Mouse (Mus musculus) erythroblast, embryonic 14.5 days (primary cell): Measurements from ENCODE around the gene Iqsec1. TPM values are rescaled to one million over a fixed set of nuclear protein-coding genes. Genes with fewer than 3 reads are reported as not detected.
A peak's percentile ranks its signal among the peaks of the same experiment; 100 is the strongest.

Experiments used
- H3K27me3 ChIP-seq: 2 replicates; pipeline ENCODE4 v1.6.1; 2012; ENCODE audit warnings: inconsistent platforms; ENCODE audit not compliant: control insufficient read depth
- H3K36me3 ChIP-seq: 2 replicates; pipeline ENCODE4 v1.6.1; 2012; ENCODE audit warnings: mild to moderate bottlenecking, inconsistent platforms; ENCODE audit not compliant: control insufficient read depth
- H3K4me1 ChIP-seq: 2 replicates; pipeline ENCODE4 v1.6.1; 2012; ENCODE audit warnings: inconsistent platforms; ENCODE audit not compliant: control insufficient read depth
- H3K4me3 ChIP-seq: replicated peaks from 2 replicates; pipeline ENCODE3; 2012; ENCODE audit warnings: moderate library complexity, mild to moderate bottlenecking, inconsistent platforms
- H3K9me3 ChIP-seq: 2 replicates; pipeline ENCODE4 v1.6.1; 2012; ENCODE audit warnings: low read length, inconsistent platforms, mixed read lengths; ENCODE audit not compliant: control insufficient read depth
- GATA1 ChIP-seq: IDR thresholded peaks from 2 replicates; pipeline ENCODE4 v1.6.1; 2012; ENCODE audit warnings: low read length, inconsistent platforms, mixed read lengths
- TAL1 ChIP-seq: IDR thresholded peaks from 3 replicates; pipeline ENCODE4 v1.6.1; 2012; ENCODE audit warnings: low read length, inconsistent platforms, mixed read lengths
- polyA plus RNA-seq: library from polyadenylated mRNA; stranded (reverse); fragments of >175 nt; gene quantifications from 2 replicates; pipeline ENCODE4 v1.2.3, GENCODE M21; 2012

Iqsec1 gene
- polyA plus RNA-seq, 1 experiment: 10.6 TPM

GRCm38 (mm10) chr6:90716066-90716704, 272.3 kb downstream of the Iqsec1 start:
- no peak for TF ChIP-seq GATA1
- H3K36me3 ChIP-seq: peaks cover 37% of the 10 kb centered on the region
- H3K4me1 ChIP-seq: peaks cover 62% of the 10 kb centered on the region
- no peaks in the 10 kb centered on the region for H3K9me3 ChIP-seq
- peak overlapping the region; percentile 77 for H3K4me3 ChIP-seq
- H3K27me3 ChIP-seq: no peaks in the 10 kb centered on the region

DNA sequence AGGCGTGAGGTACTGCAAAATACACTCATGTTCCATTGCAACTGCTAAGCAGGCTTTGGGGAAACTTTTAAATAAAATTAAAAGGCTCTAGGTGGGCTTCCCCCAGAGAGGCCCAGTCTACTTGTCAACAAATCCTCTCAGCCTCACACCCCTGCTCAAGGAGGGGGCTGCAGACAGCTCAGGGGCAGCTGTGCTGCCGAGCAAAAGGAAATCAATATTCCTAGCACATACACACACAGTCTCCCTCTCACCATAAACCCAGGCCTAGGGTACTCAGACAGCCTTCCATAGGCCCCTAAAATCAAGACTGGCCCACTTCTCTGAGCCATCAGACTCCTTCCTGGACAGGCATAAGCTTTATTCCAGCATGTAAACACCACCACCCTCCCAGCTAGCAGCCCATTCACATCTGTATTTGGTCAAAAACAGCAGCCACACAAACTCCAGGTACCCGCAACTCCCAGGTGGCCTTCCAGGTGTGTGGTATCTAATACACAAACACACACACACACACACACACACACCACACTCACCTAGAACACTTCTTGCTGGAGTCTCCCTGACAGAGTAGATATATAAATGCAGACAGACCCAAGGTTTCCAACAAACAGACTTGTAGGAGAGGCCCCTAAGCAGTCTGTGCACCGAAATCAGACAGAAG, 273.1 kb downstream of the Iqsec1 start:
- TF ChIP-seq GATA1 (no peak), TAL1 (no peak)
- no peaks in the 10 kb centered on the region for H3K27me3 ChIP-seq
- H3K4me3 ChIP-seq: peak overlapping the region; percentile 77
- peaks cover 67% of the 10 kb centered on the region for H3K4me1 ChIP-seq
- no peaks in the 10 kb centered on the region for H3K9me3 ChIP-seq
- H3K36me3 ChIP-seq: peaks cover 45% of the 10 kb centered on the region

DNA sequence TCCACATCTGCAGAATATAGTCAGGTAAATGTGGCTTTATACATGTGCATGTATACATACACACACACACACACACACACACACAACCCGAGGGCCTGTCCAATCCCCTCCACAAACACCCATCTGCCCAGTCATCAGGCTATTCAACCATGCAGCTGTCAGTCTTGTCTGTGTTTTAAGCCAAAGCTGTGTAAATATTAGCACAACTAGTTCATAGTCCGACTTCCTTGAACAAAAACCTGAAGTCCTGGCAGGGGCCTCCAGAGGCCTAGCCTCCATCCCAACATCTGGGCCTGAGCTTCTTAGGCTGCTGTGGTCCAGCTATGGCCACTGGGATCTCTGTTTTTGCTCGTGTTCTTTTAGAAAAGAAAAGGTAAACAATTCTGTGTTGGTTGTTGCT, 274.8 kb downstream of the Iqsec1 start:
- H3K9me3 ChIP-seq: no peaks in the 10 kb centered on the region
- H3K4me1 ChIP-seq: peaks cover 82% of the 10 kb centered on the region
- TF ChIP-seq TAL1: no peak
- no peak for TF ChIP-seq GATA1
- no peak overlapping the region for H3K4me3 ChIP-seq
- H3K27me3 ChIP-seq: no peaks in the 10 kb centered on the region
- H3K36me3 ChIP-seq: peaks cover 51% of the 10 kb centered on the region

DNA sequence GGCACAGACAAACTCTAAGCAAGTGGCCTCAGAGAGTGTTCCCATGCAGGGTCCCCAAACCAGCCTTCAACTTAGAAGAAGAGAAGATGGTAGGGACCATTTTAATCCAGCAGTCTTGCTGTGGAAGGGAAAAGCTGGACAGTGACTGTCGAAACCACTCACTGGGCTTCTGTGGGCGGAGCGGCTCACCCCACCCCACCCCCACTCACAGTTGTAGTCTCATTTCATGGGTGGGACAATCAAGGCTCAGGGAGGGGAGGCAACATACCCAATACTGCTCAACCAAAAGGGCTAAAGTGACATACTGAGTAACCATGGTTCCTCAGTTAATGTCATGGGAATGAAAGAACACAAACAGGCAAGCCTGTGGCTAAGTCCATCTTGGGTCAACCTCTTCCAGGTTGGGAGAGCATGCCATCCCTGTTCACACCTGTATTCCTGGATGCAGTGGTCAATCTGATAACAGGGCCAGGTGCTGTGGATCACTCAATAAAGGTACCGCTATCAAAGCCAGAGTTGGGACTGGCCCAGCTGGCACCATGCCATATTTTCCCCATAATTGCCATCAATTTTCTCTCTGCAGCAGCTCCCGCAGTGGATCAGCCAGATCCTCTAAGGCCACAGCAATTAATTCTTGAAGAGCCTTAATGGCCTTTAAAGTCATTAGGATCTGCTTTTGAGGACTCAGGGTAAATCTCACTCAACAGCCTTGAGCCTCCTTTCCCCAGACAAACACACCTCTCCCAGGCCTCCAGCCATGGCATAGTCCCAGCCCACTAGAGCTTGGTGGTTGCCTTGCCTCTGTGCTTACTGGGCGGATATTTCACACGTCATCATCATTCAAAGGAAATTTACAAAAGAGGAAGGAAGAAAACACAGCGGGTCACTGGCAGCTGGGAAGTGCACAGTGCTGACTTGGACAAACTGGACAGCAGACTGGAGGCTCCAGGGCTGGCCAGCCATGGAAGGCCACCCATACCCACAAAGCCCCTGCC, 275.7 kb downstream of the Iqsec1 start:
- TF ChIP-seq TAL1 (no peak), GATA1 (no peak)
- Histone ChIP-seq H3K36me3 (peaks cover 55% of the 10 kb centered on the region), H3K4me1 (peaks cover 91% of the 10 kb centered on the region), H3K9me3 (no peaks in the 10 kb centered on the region), H3K4me3 (no peak overlapping the region), H3K27me3 (no peaks in the 10 kb centered on the region)

- peaks cover 97% of the 10 kb centered on the region for H3K4me1 ChIP-seq
Measured at GRCm38 (mm10) chr6:90712063-90712462, 276.4 kb downstream of the Iqsec1 start.

DNA sequence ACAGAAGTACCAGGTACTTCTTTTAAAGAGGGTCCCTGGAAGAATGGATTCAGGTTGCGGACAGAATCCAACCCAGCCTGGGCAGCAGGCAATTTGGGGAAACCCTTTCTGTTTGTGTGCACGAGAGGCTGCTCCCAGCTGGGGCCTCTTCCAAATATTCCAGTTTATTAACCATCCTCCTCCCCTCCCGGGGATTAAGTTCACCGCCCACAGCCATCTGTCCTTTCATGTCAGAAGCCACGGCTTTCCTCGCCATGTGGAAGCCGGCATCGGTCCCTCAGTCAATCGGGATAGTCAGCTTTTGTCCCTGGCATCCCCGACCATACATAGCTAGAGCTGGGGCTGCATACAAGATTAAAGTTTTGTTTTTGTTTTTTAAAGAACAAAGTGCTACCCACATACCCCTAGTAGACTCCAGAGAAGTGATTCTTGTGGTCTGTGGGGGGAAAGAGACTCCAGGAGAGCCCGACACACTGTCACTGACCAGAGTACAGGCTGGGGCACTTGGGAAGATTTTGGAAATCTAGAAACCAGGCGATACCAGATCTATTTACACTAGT, 276.9 kb downstream of the Iqsec1 start:
- Histone ChIP-seq H3K27me3 (no peaks in the 10 kb centered on the region), H3K4me3 (no peak overlapping the region), H3K4me1 (peaks cover 97% of the 10 kb centered on the region), H3K9me3 (no peaks in the 10 kb centered on the region), H3K36me3 (peaks cover 67% of the 10 kb centered on the region)
- TF ChIP-seq TAL1 (no peak), GATA1 (no peak)

More at GRCm38 (mm10) chr6:90712063-90712462, 276.4 kb downstream of the Iqsec1 start:
- TF ChIP-seq GATA1 (no peak), TAL1 (no peak)
- Histone ChIP-seq H3K36me3 (peaks cover 63% of the 10 kb centered on the region), H3K4me3 (no peak overlapping the region), H3K27me3 (no peaks in the 10 kb centered on the region), H3K9me3 (no peaks in the 10 kb centered on the region)

DNA sequence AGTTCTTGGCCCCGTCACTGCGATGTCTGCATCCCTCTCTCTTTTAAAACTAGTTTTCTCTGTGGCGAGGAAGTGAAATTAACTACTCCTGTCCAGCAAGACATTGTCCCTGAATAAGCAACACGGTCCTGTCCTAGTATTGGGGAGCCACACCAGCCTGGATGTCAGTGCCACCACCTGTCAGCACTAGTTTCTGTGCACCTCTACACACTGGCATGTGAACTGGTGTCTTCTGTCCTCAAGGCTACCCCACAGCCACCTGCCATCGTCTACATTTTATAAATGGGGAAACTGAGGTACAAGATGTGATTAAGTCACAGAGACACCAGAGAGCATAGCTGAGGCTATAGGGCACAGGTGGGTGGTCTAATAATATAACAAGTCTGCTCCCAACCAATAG, 277.7 kb downstream of the Iqsec1 start:
- no peaks in the 10 kb centered on the region for H3K27me3 ChIP-seq
- TF ChIP-seq TAL1: no peak
- TF ChIP-seq GATA1: no peak
- peak overlapping the region; percentile 44 for H3K4me3 ChIP-seq
- H3K9me3 ChIP-seq: no peaks in the 10 kb centered on the region
- H3K4me1 ChIP-seq: peaks cover 97% of the 10 kb centered on the region
- peaks cover 68% of the 10 kb centered on the region for H3K36me3 ChIP-seq

GRCm38 (mm10) chr6:90709929-90710777, 278.3 kb downstream of the Iqsec1 start:
- Histone ChIP-seq H3K27me3 (no peaks in the 10 kb centered on the region), H3K4me1 (peaks cover 97% of the 10 kb centered on the region), H3K9me3 (no peaks in the 10 kb centered on the region), H3K4me3 (peak overlapping the region; percentile 44), H3K36me3 (peaks cover 72% of the 10 kb centered on the region)
- peak; percentile 99 for TF ChIP-seq TAL1
- peak; percentile 99 for TF ChIP-seq GATA1
